Mouse (Mus musculus) cerebellum, postnatal 25 days (tissue): ENCODE results near the gene Cyp24a1.
"Not testable (repeated sequence)": the region's sequence is repeated elsewhere in the genome, so short reads cannot be mapped to it uniquely, and the experiment has no call there.

Experiments used
- DNase-seq, 2 experiments: peaks; one replicate each; pipeline ENCODE4 v3.0.0; 2021; ENCODE audit warnings: mixed read lengths in 2 of 2

The Cyp24a1 gene

DNA sequence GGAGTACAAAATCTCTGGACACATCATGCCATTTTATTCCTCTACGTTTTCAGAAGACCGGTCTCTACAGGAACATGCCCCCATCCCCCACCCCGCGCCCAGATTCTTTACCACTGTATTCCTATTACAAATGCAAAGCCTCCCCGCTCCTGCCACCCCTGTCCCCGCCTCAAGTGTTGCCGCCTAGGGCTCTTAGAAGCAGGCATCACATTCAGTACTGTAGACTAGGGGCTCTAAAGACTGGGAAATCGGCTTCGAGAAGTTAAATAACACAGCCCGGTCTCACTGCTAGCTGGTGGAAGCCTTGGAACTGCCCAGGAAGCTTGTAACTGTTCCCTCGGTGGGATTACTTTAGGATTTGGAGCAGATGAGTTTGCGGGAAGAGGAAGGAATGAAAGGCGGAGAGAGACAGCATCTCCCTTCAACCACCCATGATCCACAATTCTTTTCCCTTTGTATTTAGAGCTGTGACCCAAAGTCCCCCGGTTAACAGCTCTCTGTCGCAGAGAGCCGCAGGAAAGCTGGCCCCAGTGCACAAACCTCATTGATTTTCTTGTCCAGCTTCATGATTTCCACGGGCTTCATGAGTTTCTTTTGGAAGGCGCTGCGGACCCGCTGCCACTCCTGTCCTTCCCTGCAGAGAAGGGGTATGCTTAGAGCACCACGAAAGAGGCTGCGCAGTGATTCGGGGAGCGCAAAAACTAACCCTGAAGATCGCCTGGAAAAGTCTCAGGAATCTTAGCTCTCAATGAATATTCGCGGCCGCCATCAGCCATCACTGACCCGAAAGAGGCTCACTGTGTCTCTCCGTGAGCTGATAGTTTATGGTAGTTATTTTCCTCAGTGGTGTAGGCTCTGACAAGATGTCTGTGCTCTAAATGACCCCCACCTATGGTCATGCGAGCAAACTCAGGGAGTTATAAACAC is 1.9 kb downstream of the Cyp24a1 start:
- DNase-seq = no peak

DNA sequence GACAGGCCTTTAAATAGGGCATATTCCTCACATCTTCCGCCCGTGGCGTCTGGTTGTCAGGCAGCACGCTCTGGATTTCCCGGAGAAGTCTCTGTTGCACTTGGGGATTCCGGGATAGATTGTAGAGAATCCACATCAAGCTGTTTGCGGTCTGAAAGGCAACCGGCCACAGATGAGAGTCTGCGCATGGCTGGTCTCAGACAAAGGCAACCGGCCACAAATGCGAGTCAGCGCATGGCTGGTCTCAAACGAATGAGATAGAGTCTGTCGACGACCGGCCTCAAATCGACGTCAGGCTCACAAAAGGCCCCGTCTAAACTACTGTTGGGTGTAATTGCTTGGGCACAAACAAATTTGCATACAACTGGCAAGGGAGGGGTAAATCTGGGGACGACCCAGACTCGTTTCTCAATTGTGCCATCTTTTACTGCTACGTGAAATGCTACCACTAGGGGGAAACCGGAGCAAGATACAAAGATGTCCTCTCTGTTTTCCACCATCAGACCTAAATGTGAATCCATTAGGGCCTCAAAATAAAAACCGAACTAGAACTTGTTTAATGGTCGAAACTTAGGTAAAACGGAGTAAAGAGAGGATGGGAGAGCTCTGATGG is 8.9 kb downstream of the Cyp24a1 start:
- peak in 1 of 2 experiments; percentile 23 for DNase-seq

- DNase-seq = no peak
Observed at GRCm38 (mm10) chr2:170487202-170487601, 9.7 kb downstream of the Cyp24a1 start.

GRCm38 (mm10) chr2:170483914-170484313 is 13.0 kb downstream of the Cyp24a1 start:
- no peak for DNase-seq

DNA sequence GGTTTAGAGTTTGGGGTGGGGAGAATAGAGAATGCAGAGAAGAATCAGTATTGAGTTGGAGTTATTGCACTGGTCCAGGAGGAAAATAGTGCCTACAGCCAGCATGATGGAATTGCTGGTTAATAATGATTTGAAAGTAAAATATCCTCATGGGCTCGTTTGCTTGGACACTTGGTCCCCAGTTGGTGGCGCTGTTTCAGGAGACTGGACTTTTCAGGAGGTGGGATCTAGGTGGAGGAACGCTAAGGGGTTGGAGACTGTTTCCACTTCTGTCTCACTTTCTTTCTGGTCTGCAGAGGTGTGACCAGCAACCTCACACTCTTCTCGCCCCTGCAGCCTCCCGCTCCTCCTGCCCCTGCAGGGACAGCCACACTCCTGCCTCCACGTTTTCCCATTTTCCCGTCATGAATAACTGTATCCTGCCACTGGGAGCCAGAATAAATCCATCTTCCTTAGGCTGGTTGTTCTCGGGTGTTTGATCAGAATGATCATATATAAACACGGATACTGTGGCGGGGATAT is 14.9 kb downstream of the Cyp24a1 start:
- DNase-seq = no peak

GRCm38 (mm10) chr2:170476643-170477042 is 20.3 kb downstream of the Cyp24a1 start:
- DNase-seq = no peak

- peak in 1 of 2 experiments; percentile 34 for DNase-seq
Observed at GRCm38 (mm10) chr2:170476215-170476614, 20.7 kb downstream of the Cyp24a1 start.

DNA sequence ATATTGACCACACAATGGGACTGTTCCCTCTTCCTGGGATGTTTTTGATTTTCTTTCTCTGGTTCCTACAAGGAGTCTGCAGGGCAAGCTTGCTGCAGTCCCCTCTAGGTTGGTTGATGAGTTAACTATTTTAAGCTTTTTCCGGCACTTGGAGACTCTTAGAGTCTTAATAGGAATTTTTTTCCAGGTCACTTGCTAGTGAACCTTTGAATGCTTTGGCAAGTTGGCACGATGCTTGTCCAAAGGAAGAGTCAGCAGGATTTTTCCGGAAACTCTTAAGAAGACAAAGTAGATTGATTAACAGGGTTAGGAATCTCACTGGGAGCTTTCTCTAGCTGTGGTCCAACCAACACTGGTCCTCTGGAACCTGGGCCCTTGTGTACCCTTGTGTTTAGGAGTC is 21.8 kb downstream of the Cyp24a1 start:
- no peak for DNase-seq

GRCm38 (mm10) chr2:170474125-170474524 is 22.8 kb downstream of the Cyp24a1 start:
- DNase-seq = no peak

- DNase-seq = no peak
Observed at GRCm38 (mm10) chr2:170470591-170470990, 26.4 kb downstream of the Cyp24a1 start.

GRCm38 (mm10) chr2:170469616-170470308 is 27.2 kb downstream of the Cyp24a1 start:
- DNase-seq = peak in 1 of 2 experiments; percentile 56

- DNase-seq = peak in 1 of 2 experiments; percentile 18
Observed at GRCm38 (mm10) chr2:170468009-170468408, 28.9 kb downstream of the Cyp24a1 start.

DNA sequence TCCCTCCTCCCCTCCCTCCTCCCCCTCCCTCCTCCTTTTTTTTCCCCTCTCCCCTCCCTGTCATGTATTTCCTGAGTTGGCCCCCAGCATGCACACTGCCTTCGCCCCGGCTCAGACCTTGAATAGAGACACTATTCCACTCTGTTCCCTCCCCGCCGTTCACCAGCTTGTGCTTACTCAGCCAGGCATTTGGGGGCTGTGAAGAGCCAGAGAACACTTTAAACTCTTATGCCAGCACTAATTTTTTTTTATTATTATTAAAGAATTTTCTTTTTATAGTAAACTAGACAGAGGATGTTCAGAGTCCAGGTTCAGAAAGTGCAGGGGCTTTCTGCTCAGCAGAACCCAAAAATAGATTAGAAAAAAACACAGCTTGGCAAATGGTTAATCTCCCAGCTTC is 32.1 kb downstream of the Cyp24a1 start:
- DNase-seq = no peak

GRCm38 (mm10) chr2:170461652-170462051 is 35.3 kb downstream of the Cyp24a1 start:
- no peak for DNase-seq

DNA sequence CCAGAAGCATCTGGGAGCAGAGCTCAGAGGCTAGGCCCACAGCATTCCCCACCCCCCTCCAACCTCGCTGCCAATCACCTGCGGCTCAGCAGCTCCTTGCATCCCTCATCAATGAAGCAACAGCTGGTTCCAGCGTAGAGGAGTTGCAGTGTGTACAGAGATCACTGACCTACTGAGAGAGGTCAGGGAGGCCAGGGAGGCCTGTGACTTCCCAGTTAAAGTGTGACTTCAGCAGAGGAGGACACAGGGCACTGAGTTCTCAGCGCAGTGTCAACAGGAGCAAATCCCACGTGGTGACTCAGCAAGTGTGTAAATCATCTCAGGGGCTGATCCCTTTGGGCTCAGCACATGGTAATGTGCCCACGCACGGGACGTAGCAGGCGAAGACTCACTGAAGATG is 37.1 kb downstream of the Cyp24a1 start:
- no peak for DNase-seq

GRCm38 (mm10) chr2:170459183-170459582 is 37.8 kb downstream of the Cyp24a1 start:
- DNase-seq = no peak

GRCm38 (mm10) chr2:170453809-170454208 is 43.1 kb downstream of the Cyp24a1 start:
- DNase-seq = not testable (repeated sequence)

DNA sequence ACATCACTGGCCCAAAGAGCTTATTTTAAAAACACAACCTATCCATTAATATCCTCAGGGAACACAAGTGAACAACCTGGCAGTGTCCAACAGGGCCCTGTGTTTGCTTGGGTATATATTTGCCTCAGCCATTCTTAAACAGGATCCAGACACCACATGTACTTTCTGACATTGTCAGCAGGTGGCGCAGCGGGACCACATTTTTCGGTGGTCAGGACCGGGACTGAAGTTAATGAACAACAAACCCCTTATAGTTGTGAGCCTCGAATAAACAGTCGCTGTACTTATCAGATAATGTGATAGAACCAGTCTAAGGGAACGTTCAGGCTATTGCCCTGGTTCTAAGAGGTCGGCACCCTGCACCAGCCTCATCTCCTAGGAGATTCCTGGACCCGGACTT is 46.0 kb downstream of the Cyp24a1 start:
- peak; percentile 68 to 74 for DNase-seq

- DNase-seq = peak in 1 of 2 experiments; percentile 6
Observed at GRCm38 (mm10) chr2:170447651-170448050, 49.3 kb downstream of the Cyp24a1 start.

GRCm38 (mm10) chr2:170446843-170447383 is 50.0 kb downstream of the Cyp24a1 start:
- no peak for DNase-seq

- DNase-seq = no peak
Observed at GRCm38 (mm10) chr2:170445861-170446260, 51.1 kb downstream of the Cyp24a1 start.

GRCm38 (mm10) chr2:170442535-170442934 is 54.4 kb downstream of the Cyp24a1 start:
- DNase-seq = peak in 1 of 2 experiments; percentile 42

DNA sequence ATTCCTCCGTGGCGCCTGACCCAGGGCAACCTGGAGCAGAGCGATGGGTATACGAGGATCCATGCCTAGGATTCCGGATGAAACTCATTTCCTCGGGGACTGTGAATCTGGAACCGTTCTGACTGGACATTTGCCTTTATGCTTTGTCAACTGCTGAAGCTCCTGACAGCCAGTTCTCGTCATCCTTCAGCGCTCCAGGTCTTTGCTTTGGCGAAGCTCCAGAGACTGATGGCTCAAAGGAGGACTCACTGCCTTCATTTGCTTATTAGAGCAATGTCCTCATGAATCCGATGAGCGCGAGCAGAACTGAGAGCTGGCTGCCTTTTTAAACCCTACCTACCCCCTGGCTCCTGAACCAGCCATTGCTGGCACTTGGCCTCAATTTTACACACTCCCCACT is 58.2 kb downstream of the Cyp24a1 start:
- DNase-seq = no peak
